Mouse (Mus musculus) intestine, embryonic 14.5 days (tissue): ENCODE data around the gene Rsf1. TPM values are rescaled to one million over a fixed set of nuclear protein-coding genes. Genes with fewer than 3 reads are reported as not detected.

ENCODE experiments used
- ATAC-seq: fragments of 200-750 bp; cut with Nextera tagmentation; replicated peaks from 2 replicates; pipeline ENCODE4 v1.8.0; 2017; ENCODE audit warnings: low read depth, moderate number of reproducible peaks, moderate TSS enrichment, moderate library complexity; ENCODE audit not compliant: low FRiP score, low TSS enrichment
- DNase-seq: peaks from one replicate; pipeline ENCODE4 v3.0.0-alpha.2; 2018; ENCODE audit warnings: low spot score
- H3K27ac ChIP-seq: fragments of 300-500 bp; sonication (generic); 2 replicates; pipeline ENCODE4 v1.5.1; 2014; ENCODE audit warnings: low read depth, mild to moderate bottlenecking, control low read depth
- H3K27me3 ChIP-seq: fragments of 300-500 bp; sonication (generic); replicated peaks from 2 replicates; pipeline ENCODE4 v1.6.1; 2014; ENCODE audit warnings: low read length, control low read depth; ENCODE audit not compliant: control insufficient read depth, insufficient read depth
- H3K36me3 ChIP-seq: fragments of 300-500 bp; sonication (generic); 2 replicates; pipeline ENCODE4 v1.6.1; 2014; ENCODE audit warnings: low read length, control low read depth; ENCODE audit not compliant: control insufficient read depth, insufficient read depth
- H3K4me1 ChIP-seq: fragments of 300-500 bp; sonication (generic); replicated peaks from 2 replicates; pipeline ENCODE4 v1.6.1; 2014; ENCODE audit warnings: low read length, control low read depth, mixed read lengths; ENCODE audit not compliant: control insufficient read depth, insufficient read depth
- H3K4me2 ChIP-seq: fragments of 300-500 bp; sonication (generic); 2 replicates; pipeline ENCODE4 v1.6.1; 2014; ENCODE audit warnings: low read length
- H3K4me3 ChIP-seq: fragments of 300-500 bp; sonication (generic); 2 replicates; pipeline ENCODE4 v1.5.1; 2014; ENCODE audit warnings: low read depth, low read length, control low read depth, mixed read lengths
- H3K9ac ChIP-seq: fragments of 300-500 bp; sonication (generic); 2 replicates; pipeline ENCODE4 v1.6.1; 2014; ENCODE audit warnings: mild to moderate bottlenecking, low read length
- H3K9me3 ChIP-seq: fragments of 300-500 bp; sonication (generic); 2 replicates; pipeline ENCODE4 v1.6.1; 2016; ENCODE audit warnings: low read length, control low read depth; ENCODE audit not compliant: control insufficient read depth
- WGBS: fragments of 180-500 bp; shearing (Covaris S2); extraction: QIAGEN DNeasy Blood & Tissue Kit; methylation state at CpG from one replicate; pipeline ENCODE4 v1.1.7; 2014; 5-methylcytosine and 5-hydroxymethylcytosine counted together
- polyA plus RNA-seq: library from polyadenylated mRNA; unstranded; fragments of >200 nt; fragmentation: Nextera tagmentation; extraction: Ambion mirVana; gene quantifications from 2 replicates; pipeline ENCODE4 v1.2.1, GENCODE M21; 2014

Rsf1 gene
- polyA plus RNA-seq, 1 experiment from 2014 or later: 20.3 TPM

GRCm38 (mm10) chr7:97700173-97700572, 120.5 kb downstream of the Rsf1 start:
- H3K27me3 ChIP-seq: no peaks in the 10 kb centered on the region
- no peak overlapping the region for H3K4me3 ChIP-seq
- no peak for DNase-seq
- H3K9me3 ChIP-seq: no peaks in the 10 kb centered on the region
- no peak overlapping the region for H3K4me2 ChIP-seq
- no peaks in the 10 kb centered on the region for H3K36me3 ChIP-seq
- peaks cover 6% of the 10 kb centered on the region; the same call in 1 of the 2 replicates for H3K4me1 ChIP-seq
- WGBS: 96% methylated on average over 4 of the region's 4 CpGs
- H3K9ac ChIP-seq: no peak overlapping the region
- ATAC-seq: no peak
- no peak overlapping the region for H3K27ac ChIP-seq

GRCm38 (mm10) chr7:97701106-97701505, 121.4 kb downstream of the Rsf1 start:
- H3K4me3 ChIP-seq: no peak overlapping the region
- no peak overlapping the region for H3K4me2 ChIP-seq
- H3K27me3 ChIP-seq: no peaks in the 10 kb centered on the region
- H3K9ac ChIP-seq: no peak overlapping the region
- no peak for DNase-seq
- 84% methylated on average over 6 of the region's 6 CpGs for WGBS
- H3K4me1 ChIP-seq: peaks cover under 1% of the 10 kb centered on the region; the same call in 1 of the 2 replicates
- H3K36me3 ChIP-seq: 0 out of 2 replicates have a peak, but pooled peaks cover 3% of the 10 kb centered on the region
- no peak overlapping the region for H3K27ac ChIP-seq
- no peak for ATAC-seq
- no peaks in the 10 kb centered on the region for H3K9me3 ChIP-seq

- no peaks in the 10 kb centered on the region for H3K4me1 ChIP-seq
- no peak overlapping the region for H3K9ac ChIP-seq
- H3K27ac ChIP-seq: no peak overlapping the region
- ATAC-seq (no peak), DNase-seq (no peak)
- no peaks in the 10 kb centered on the region for H3K27me3 ChIP-seq
- H3K9me3 ChIP-seq: no peaks in the 10 kb centered on the region
- 87% methylated on average over 4 of the region's 4 CpGs for WGBS
- peaks cover 26% of the 10 kb centered on the region for H3K36me3 ChIP-seq
- no peak overlapping the region for H3K4me2 ChIP-seq
- no peak overlapping the region for H3K4me3 ChIP-seq
These were observed 127.4 kb downstream of the Rsf1 start for GRCm38 (mm10) chr7:97707123-97707522.

- Histone ChIP-seq H3K4me2 (no peak overlapping the region), H3K9me3 (no peaks in the 10 kb centered on the region), H3K27me3 (no peaks in the 10 kb centered on the region), H3K9ac (no peak overlapping the region), H3K4me3 (no peak overlapping the region), H3K4me1 (no peaks in the 10 kb centered on the region), H3K27ac (no peak overlapping the region), H3K36me3 (peaks cover 33% of the 10 kb centered on the region)
- 87% methylated on average over 5 of the region's 5 CpGs for WGBS
- ATAC-seq (no peak), DNase-seq (no peak)
These were observed 128.1 kb downstream of the Rsf1 start for GRCm38 (mm10) chr7:97707809-97708208.

- Histone ChIP-seq H3K9ac (no peak overlapping the region), H3K4me2 (no peak overlapping the region), H3K27ac (no peak overlapping the region), H3K4me1 (no peaks in the 10 kb centered on the region), H3K27me3 (no peaks in the 10 kb centered on the region), H3K36me3 (peaks cover 44% of the 10 kb centered on the region), H3K9me3 (no peaks in the 10 kb centered on the region), H3K4me3 (no peak overlapping the region)
- DNase-seq (no peak), ATAC-seq (no peak)
- WGBS: 94% methylated on average over 3 of the region's 3 CpGs
These were observed 129.5 kb downstream of the Rsf1 start for GRCm38 (mm10) chr7:97709204-97709603.

- no peak overlapping the region for H3K4me2 ChIP-seq
- no peaks in the 10 kb centered on the region for H3K4me1 ChIP-seq
- DNase-seq (no peak), ATAC-seq (no peak)
- H3K27me3 ChIP-seq: no peaks in the 10 kb centered on the region
- H3K36me3 ChIP-seq: peaks cover 84% of the 10 kb centered on the region
- WGBS: 95% methylated on average over 5 of the region's 5 CpGs
- H3K4me3 ChIP-seq: no peak overlapping the region
- no peak overlapping the region for H3K27ac ChIP-seq
- no peaks in the 10 kb centered on the region for H3K9me3 ChIP-seq
- H3K9ac ChIP-seq: no peak overlapping the region
These were observed 135.0 kb downstream of the Rsf1 start for GRCm38 (mm10) chr7:97714651-97715050.

- Histone ChIP-seq H3K27ac (no peak overlapping the region), H3K36me3 (peaks cover 81% of the 10 kb centered on the region), H3K9me3 (no peaks in the 10 kb centered on the region), H3K4me1 (no peaks in the 10 kb centered on the region), H3K4me2 (no peak overlapping the region), H3K4me3 (no peak overlapping the region), H3K9ac (no peak overlapping the region), H3K27me3 (no peaks in the 10 kb centered on the region)
- ATAC-seq (no peak), DNase-seq (no peak)
- WGBS: 93% methylated on average over 1 of the region's 1 CpGs
These were observed 137.6 kb downstream of the Rsf1 start for GRCm38 (mm10) chr7:97717326-97717725.

- H3K9me3 ChIP-seq: no peaks in the 10 kb centered on the region
- no peak for DNase-seq
- WGBS: 83% methylated on average over 5 of the region's 5 CpGs
- H3K27me3 ChIP-seq: no peaks in the 10 kb centered on the region
- H3K27ac ChIP-seq: no peak overlapping the region
- H3K4me1 ChIP-seq: no peaks in the 10 kb centered on the region
- no peak overlapping the region for H3K4me3 ChIP-seq
- ATAC-seq: no peak
- no peak overlapping the region for H3K9ac ChIP-seq
- H3K4me2 ChIP-seq: no peak overlapping the region
- H3K36me3 ChIP-seq: peaks cover 75% of the 10 kb centered on the region
These were observed 139.4 kb downstream of the Rsf1 start for GRCm38 (mm10) chr7:97719078-97719477.

- Histone ChIP-seq H3K9me3 (no peaks in the 10 kb centered on the region), H3K27me3 (no peaks in the 10 kb centered on the region), H3K36me3 (peaks cover 66% of the 10 kb centered on the region), H3K4me3 (no peak overlapping the region), H3K9ac (no peak overlapping the region), H3K27ac (no peak overlapping the region), H3K4me2 (no peak overlapping the region), H3K4me1 (no peaks in the 10 kb centered on the region)
- ATAC-seq: no peak
- no peak for DNase-seq
- 84% methylated on average over 5 of the region's 5 CpGs for WGBS
These were observed 140.4 kb downstream of the Rsf1 start for GRCm38 (mm10) chr7:97720109-97720508.
